Mouse (Mus musculus) forebrain, embryonic 12.5 days (tissue): ENCODE measurements around the gene Twnk. TPM values are rescaled to one million over a fixed set of nuclear protein-coding genes. Genes with fewer than 3 reads are reported as not detected.

Experiments used
- ATAC-seq: fragments of 200-750 bp; cut with Nextera tagmentation; 2 replicates; pipeline ENCODE4 v1.8.0; 2017; ENCODE audit warnings: moderate TSS enrichment; ENCODE audit not compliant: low FRiP score
- H3K27ac ChIP-seq: fragments of 300-500 bp; sonication (generic); 2 replicates; pipeline ENCODE4 v1.5.1; 2016; ENCODE audit warnings: mild to moderate bottlenecking
- H3K27me3 ChIP-seq: fragments of 300-500 bp; sonication (generic); 2 replicates; pipeline ENCODE4 v1.6.1; 2016; ENCODE audit warnings: mild to moderate bottlenecking
- H3K36me3 ChIP-seq: fragments of 300-500 bp; sonication (generic); replicated peaks from 2 replicates; pipeline ENCODE4 v1.6.1; 2016; ENCODE audit warnings: mild to moderate bottlenecking
- H3K4me1 ChIP-seq: fragments of 300-500 bp; sonication (generic); 2 replicates; pipeline ENCODE4 v1.6.1; 2016
- H3K4me2 ChIP-seq: fragments of 300-500 bp; sonication (generic); 2 replicates; pipeline ENCODE4 v1.6.1; 2016; ENCODE audit warnings: mild to moderate bottlenecking, moderate library complexity
- H3K4me3 ChIP-seq: fragments of 300-500 bp; sonication (generic); replicated peaks from 2 replicates; pipeline ENCODE4 v1.5.1; 2016; ENCODE audit warnings: mild to moderate bottlenecking
- H3K9ac ChIP-seq: fragments of 300-500 bp; sonication (generic); 2 replicates; pipeline ENCODE4 v1.6.1; 2016; ENCODE audit warnings: mild to moderate bottlenecking
- H3K9me3 ChIP-seq: fragments of 300-500 bp; sonication (generic); 2 replicates; pipeline ENCODE4 v1.6.1; 2016
- WGBS: fragments of 180-500 bp; shearing (Covaris S2); methylation state at CpG from one replicate; pipeline ENCODE4 v1.1.7; 2016; 5-methylcytosine and 5-hydroxymethylcytosine counted together
- polyA plus RNA-seq: library from polyadenylated mRNA; unstranded; fragments of >200 nt; fragmentation: Nextera tagmentation; extraction: Ambion mirVana; gene quantifications from 2 replicates; pipeline ENCODE4 v1.2.1, GENCODE M21; 2016

The Twnk gene
- polyA plus RNA-seq, 1 experiment from 2014 or later = 23.9 TPM

DNA sequence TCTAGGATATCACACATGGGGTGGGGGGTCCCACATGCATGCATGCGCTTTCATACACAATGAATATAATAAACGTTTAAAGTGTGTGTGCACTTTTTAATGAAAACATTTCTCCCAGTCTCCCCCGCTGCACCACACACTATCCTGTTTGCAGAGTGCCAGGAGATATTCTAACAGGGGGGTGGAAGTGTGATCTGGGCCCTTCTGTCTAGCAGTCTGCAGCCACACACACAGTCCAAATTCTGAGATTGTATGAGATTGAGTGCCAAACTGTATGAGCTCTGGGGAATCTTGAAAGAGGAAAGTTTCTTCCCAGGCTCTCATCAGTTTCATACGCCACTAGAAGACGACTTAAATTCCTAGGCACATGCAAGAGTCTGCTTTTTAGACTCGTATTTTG lies 17.6 kb upstream of the Twnk start:
- no peak for ATAC-seq
- peaks cover 29% of the 10 kb centered on the region for H3K4me1 ChIP-seq
- WGBS = 62% methylated on average over 6 of the region's 6 CpGs

GRCm38 (mm10) chr19:44988321-44988720 lies 17.1 kb upstream of the Twnk start:
- no peak overlapping the region for H3K9ac ChIP-seq
- peak overlapping the region; percentile 97 for H3K4me2 ChIP-seq
- H3K36me3 ChIP-seq = peaks cover 15% of the 10 kb centered on the region; the same call in 1 of the 2 replicates
- WGBS = 39% methylated on average over 9 of the region's 9 CpGs
- ATAC-seq = no peak
- H3K4me1 ChIP-seq = peaks cover 29% of the 10 kb centered on the region
- H3K27ac ChIP-seq = no peak overlapping the region; the same call in 1 of the 2 replicates
- H3K9me3 ChIP-seq = no peaks in the 10 kb centered on the region
- H3K4me3 ChIP-seq = peak overlapping the region; percentile 69
- peaks cover 9% of the 10 kb centered on the region; the same call in 1 of the 2 replicates for H3K27me3 ChIP-seq

More for the DNA sequence above, 17.6 kb upstream of the Twnk start:
- H3K27ac ChIP-seq = no peak overlapping the region
- no peaks in the 10 kb centered on the region for H3K9me3 ChIP-seq
- no peak overlapping the region for H3K4me2 ChIP-seq
- H3K27me3 ChIP-seq = peaks cover 9% of the 10 kb centered on the region; the same call in 1 of the 2 replicates
- no peak overlapping the region for H3K4me3 ChIP-seq
- H3K9ac ChIP-seq = no peak overlapping the region
- peaks cover 12% of the 10 kb centered on the region; the same call in 1 of the 2 replicates for H3K36me3 ChIP-seq

DNA sequence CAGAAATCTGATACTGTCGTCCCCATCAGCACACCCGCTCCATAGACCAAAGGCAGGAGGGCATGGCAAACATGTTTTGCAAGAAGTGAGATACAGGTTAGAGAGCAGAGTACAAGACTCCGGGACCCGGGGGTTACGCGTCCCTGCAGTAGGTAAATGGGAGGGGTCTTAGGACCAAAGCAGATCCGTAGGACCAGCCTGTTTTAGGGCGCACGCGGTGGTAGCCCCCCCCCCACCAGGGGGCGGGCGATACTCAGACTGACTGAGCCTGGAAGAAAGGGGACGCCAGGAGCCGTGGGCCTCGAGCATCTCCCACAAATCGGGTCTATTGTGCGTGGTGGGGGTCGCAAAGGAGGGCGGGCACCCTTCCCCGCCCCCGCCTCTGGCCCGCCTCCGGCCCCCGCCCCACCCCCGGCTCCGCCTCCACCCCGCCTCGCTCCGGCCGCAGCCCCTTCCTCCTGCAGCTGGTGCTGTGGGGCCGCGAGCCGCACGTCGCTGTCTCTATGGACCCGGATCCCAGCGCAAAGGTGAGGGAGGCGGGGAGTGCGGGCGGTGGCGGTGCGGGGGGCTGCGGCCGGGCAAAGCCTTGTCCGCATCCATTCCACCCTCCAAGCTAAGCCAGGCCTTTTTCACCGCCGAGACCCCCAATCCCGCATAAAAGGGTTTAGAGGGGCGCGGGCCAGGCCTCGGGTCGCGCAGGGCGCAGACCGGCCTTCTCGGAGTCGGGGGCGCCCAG lies 16.5 kb upstream of the Twnk start, which contains the start of gene Sema4g:
Gene Sema4g (plus strand): TSS at position 271 of the 736 bp plus-strand sequence.
- H3K27ac ChIP-seq = peak within 1 kb of the TSS; percentile 31; the same call in 1 of the 2 replicates
- H3K27me3 ChIP-seq = peaks cover 9% of the 10 kb centered on the region; the same call in 1 of the 2 replicates
- peak within 1 kb of the TSS; percentile 83 for H3K9ac ChIP-seq
- H3K9me3 ChIP-seq = no peaks in the 10 kb centered on the region
- H3K4me3 ChIP-seq = peak within 1 kb of the TSS; percentile 69
- peaks cover 15% of the 10 kb centered on the region; the same call in 1 of the 2 replicates for H3K36me3 ChIP-seq
- H3K4me2 ChIP-seq = peak within 1 kb of the TSS; percentile 97
- ATAC-seq = peak; percentile 89
- under 1% methylated on average over 49 of the region's 58 CpGs for WGBS
- peaks cover 29% of the 10 kb centered on the region for H3K4me1 ChIP-seq

GRCm38 (mm10) chr19:44989567-44990495 lies 15.6 kb upstream of the Twnk start:
- Histone ChIP-seq H3K4me2 (peak overlapping the region; percentile 97), H3K4me1 (peaks cover 29% of the 10 kb centered on the region), H3K9ac (peak overlapping the region; percentile 83), H3K4me3 (peak overlapping the region; percentile 69), H3K27ac (no peak overlapping the region), H3K36me3 (peaks cover 10% of the 10 kb centered on the region; the same call in 1 of the 2 replicates), H3K9me3 (no peaks in the 10 kb centered on the region), H3K27me3 (peaks cover 9% of the 10 kb centered on the region; the same call in 1 of the 2 replicates)
- ATAC-seq = 0 out of 2 replicates have a peak, but pooled peaks have one; percentile 12
- 6% methylated on average over 21 of the region's 22 CpGs for WGBS

DNA sequence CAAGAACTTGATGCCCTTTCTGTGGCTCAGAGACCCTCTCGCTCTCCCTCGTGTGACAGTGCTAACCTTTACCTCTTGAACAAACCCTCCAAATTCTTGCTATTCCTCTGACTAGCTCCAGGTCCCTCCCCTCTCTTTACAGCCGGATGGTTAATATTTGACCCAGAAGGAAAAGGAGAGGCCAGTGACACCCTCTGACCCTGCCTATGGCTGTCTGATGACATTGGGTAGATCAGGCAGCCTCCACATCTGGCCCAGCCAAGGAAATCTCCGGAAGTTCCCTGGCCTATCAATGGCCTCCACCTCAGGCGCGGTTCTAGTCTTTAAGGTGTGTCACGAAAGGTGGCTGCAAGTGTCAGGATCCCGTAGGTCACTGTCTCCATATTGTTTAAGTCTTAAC lies 14.4 kb upstream of the Twnk start:
- Histone ChIP-seq H3K9ac (0 out of 2 replicates have a peak overlapping the region, but pooled peaks have one; percentile 83), H3K4me1 (peaks cover 29% of the 10 kb centered on the region), H3K36me3 (peaks cover 10% of the 10 kb centered on the region; the same call in 1 of the 2 replicates), H3K27me3 (peaks cover 9% of the 10 kb centered on the region; the same call in 1 of the 2 replicates), H3K27ac (no peak overlapping the region), H3K4me2 (no peak overlapping the region), H3K9me3 (no peaks in the 10 kb centered on the region), H3K4me3 (no peak overlapping the region)
- no peak for ATAC-seq
- WGBS = 83% methylated on average over 8 of the region's 8 CpGs

GRCm38 (mm10) chr19:44992246-44992645 lies 13.2 kb upstream of the Twnk start:
- no peak overlapping the region for H3K27ac ChIP-seq
- no peaks in the 10 kb centered on the region for H3K9me3 ChIP-seq
- no peak for ATAC-seq
- no peak overlapping the region for H3K4me3 ChIP-seq
- H3K4me1 ChIP-seq = peaks cover 29% of the 10 kb centered on the region
- no peak overlapping the region for H3K9ac ChIP-seq
- WGBS = 60% methylated on average over 7 of the region's 7 CpGs
- H3K36me3 ChIP-seq = peaks cover 18% of the 10 kb centered on the region
- no peak overlapping the region; the same call in 1 of the 2 replicates for H3K4me2 ChIP-seq
- peaks cover 3% of the 10 kb centered on the region; the same call in 1 of the 2 replicates for H3K27me3 ChIP-seq

- Histone ChIP-seq H3K4me3 (no peak overlapping the region), H3K4me2 (no peak overlapping the region; the same call in 1 of the 2 replicates), H3K36me3 (peaks cover 23% of the 10 kb centered on the region), H3K27me3 (peaks cover 3% of the 10 kb centered on the region; the same call in 1 of the 2 replicates), H3K4me1 (peaks cover 29% of the 10 kb centered on the region), H3K9ac (no peak overlapping the region), H3K27ac (no peak overlapping the region), H3K9me3 (no peaks in the 10 kb centered on the region)
- WGBS = 64% methylated on average over 7 of the region's 7 CpGs
- ATAC-seq = no peak
These were observed 12.8 kb upstream of the Twnk start for GRCm38 (mm10) chr19:44992712-44993111.

- Histone ChIP-seq H3K4me2 (no peak overlapping the region), H3K36me3 (peaks cover 61% of the 10 kb centered on the region), H3K9me3 (no peaks in the 10 kb centered on the region), H3K9ac (no peak overlapping the region), H3K4me1 (no peaks in the 10 kb centered on the region), H3K4me3 (no peak overlapping the region), H3K27ac (no peak overlapping the region), H3K27me3 (no peaks in the 10 kb centered on the region)
- no peak for ATAC-seq
- 89% methylated on average over 11 of the region's 11 CpGs for WGBS
These were observed 7.7 kb upstream of the Twnk start for GRCm38 (mm10) chr19:44997786-44998185.

DNA sequence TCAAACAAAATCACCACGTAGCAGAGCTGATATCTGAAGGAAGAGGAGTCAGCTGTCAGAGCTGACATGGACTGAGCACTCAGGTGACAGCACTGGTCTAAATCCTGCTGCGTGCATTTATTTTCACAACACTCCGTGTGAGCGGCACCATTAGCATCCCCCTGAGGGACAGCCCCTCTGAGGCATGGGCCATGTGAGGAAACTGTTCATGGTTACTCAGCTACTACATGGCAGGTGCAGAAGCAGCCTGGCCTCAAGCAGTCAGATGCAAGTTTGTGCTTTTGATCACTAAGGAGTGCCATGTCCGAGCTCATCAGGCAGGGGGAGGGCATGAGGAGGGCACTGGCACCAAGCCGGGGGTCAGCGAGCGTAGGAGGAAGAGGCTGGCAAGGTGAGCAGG lies 5.8 kb upstream of the Twnk start:
- Histone ChIP-seq H3K9me3 (no peaks in the 10 kb centered on the region), H3K4me1 (no peaks in the 10 kb centered on the region), H3K9ac (no peak overlapping the region), H3K4me3 (no peak overlapping the region), H3K27me3 (no peaks in the 10 kb centered on the region), H3K27ac (no peak overlapping the region), H3K36me3 (peaks cover 74% of the 10 kb centered on the region), H3K4me2 (no peak overlapping the region)
- WGBS = 89% methylated on average over 8 of the region's 8 CpGs
- no peak for ATAC-seq

DNA sequence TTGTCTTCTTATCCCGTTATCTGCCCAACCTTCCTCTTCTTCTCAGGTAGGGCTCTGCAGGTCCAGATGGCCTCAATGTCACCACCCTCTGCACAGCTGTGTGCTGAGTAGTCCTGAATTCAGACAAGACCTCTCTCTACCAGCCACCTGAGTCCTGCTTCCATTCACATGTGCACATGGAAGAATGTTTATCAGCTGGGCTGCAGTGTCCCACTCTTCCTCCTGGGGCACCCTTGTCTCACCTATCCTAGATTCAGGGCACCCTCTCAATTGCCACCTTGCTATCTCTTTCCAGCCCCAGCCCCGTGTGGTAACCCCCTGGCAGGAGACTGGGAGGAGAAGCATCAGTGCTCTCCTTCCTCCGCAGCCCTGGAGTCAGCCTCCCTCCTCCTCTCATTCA lies 3.2 kb upstream of the Twnk start:
- Histone ChIP-seq H3K36me3 (peaks cover 69% of the 10 kb centered on the region), H3K4me2 (no peak overlapping the region), H3K4me3 (no peak overlapping the region), H3K4me1 (peaks cover 16% of the 10 kb centered on the region), H3K9ac (no peak overlapping the region), H3K27ac (no peak overlapping the region), H3K9me3 (no peaks in the 10 kb centered on the region), H3K27me3 (no peaks in the 10 kb centered on the region)
- ATAC-seq = no peak
- WGBS = 60% methylated on average over 3 of the region's 3 CpGs

DNA sequence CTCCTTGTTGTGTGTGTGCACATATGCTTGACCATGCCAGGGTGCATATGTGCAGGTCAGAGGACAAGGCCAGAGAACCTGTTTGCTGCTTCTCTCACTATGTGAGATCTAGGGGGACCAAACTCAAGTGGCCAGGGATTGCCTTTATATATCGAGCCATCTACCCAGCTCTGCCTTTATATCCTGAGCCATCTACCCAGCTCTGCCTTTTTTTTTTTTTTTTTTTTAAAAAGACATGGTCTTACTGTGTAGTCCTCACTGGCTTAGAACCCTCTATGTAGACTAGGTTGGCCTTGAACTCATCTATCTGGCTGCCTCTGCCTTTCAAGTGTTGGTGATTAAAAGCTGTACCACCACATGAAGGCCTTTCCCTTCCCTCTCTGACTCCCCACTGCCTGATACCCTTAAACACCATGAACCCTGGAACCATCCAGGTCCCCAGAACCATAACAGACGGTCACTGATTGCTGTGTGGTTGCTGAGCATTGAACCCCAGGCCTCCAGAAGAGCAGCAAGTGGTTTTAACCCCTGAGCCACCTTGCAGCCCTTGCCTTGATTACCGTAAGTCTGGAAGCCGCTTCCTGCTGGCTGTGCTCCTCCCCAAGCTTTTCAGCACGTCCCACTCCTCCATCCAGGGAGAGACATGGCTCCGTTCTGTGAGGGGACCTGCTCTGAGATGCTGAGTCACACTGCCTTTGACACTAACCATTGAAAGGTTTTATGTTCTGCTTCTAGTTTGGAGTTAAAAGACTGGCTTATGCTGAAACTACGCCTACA lies 1.5 kb upstream of the Twnk start:
- H3K9ac ChIP-seq = no peak overlapping the region
- H3K4me3 ChIP-seq = no peak overlapping the region
- H3K4me1 ChIP-seq = peaks cover 20% of the 10 kb centered on the region
- no peaks in the 10 kb centered on the region for H3K27me3 ChIP-seq
- H3K9me3 ChIP-seq = no peaks in the 10 kb centered on the region
- H3K4me2 ChIP-seq = no peak overlapping the region
- no peak for ATAC-seq
- peaks cover 61% of the 10 kb centered on the region for H3K36me3 ChIP-seq
- WGBS = 88% methylated on average over 7 of the region's 7 CpGs
- H3K27ac ChIP-seq = no peak overlapping the region
